Mouse (Mus musculus): ENCODE data around the gene Camta1. TPM values are rescaled to one million over a fixed set of nuclear protein-coding genes. Genes with fewer than 3 reads are reported as not detected.

Gene Camta1
- polyA plus RNA-seq, 1 experiment from 2014 or later = 140 TPM

Other genes starting within 250 kb of the Camta1 start
- 94.4 and 96.9 TPM in 2 replicates for gene Dnajc11, start 71.8 kb upstream of the Camta1 start, polyA plus RNA-seq (2014; fragmentation: Nextera tagmentation; extraction: Ambion mirVana)
- 25.1 and 28.9 TPM in 2 replicates for gene Thap3, start 127.1 kb upstream of the Camta1 start, polyA plus RNA-seq (2014; fragmentation: Nextera tagmentation; extraction: Ambion mirVana)
- 27.0 and 28.6 TPM in 2 replicates for gene Phf13, start 134.4 kb upstream of the Camta1 start, polyA plus RNA-seq (2014; fragmentation: Nextera tagmentation; extraction: Ambion mirVana)
- 3.9 and 5.3 TPM in 2 replicates for gene Klhl21, start 146.9 kb upstream of the Camta1 start, polyA plus RNA-seq (2014; fragmentation: Nextera tagmentation; extraction: Ambion mirVana)
- gene Zbtb48, start 165.8 kb upstream of the Camta1 start, polyA plus RNA-seq (2014; fragmentation: Nextera tagmentation; extraction: Ambion mirVana) = 20.7 and 26.7 TPM in 2 replicates
- gene Tas1r1, start 176.7 kb upstream of the Camta1 start, polyA plus RNA-seq (2014; fragmentation: Nextera tagmentation; extraction: Ambion mirVana) = 0.24 and 0.67 TPM in 2 replicates
- 41.0 and 41.9 TPM in 2 replicates for gene Nol9, start 177.4 kb upstream of the Camta1 start, polyA plus RNA-seq (2014; fragmentation: Nextera tagmentation; extraction: Ambion mirVana)
- gene Plekhg5, start 210.6 kb upstream of the Camta1 start, polyA plus RNA-seq (2014; fragmentation: Nextera tagmentation; extraction: Ambion mirVana) = 8.0 and 8.2 TPM in 2 replicates

All from forebrain, embryonic 11.5 days (tissue).